Mouse (Mus musculus) C2C12 (cell line): ENCODE measurements around the gene Uckl1.

Experiments used
- CEBPB ChIP-seq: IDR thresholded peaks from one replicate; pipeline ENCODE4 v1.6.1; 2011; ENCODE audit warnings: low read depth, mild to moderate bottlenecking, control low read depth, moderate library complexity
- CTCF ChIP-seq: IDR thresholded peaks from one replicate; pipeline ENCODE4 v1.5.1; 2011; ENCODE audit not compliant: control insufficient read depth, insufficient read depth, insufficient read length
- FOSL1 ChIP-seq: IDR thresholded peaks from one replicate; pipeline ENCODE4 v1.8.0; 2011; ENCODE audit warnings: mild to moderate bottlenecking, low read length; ENCODE audit not compliant: poor library complexity, insufficient read depth, severe bottlenecking
- MAX ChIP-seq: IDR thresholded peaks from one replicate; pipeline ENCODE4 v1.6.1; 2011; ENCODE audit warnings: mild to moderate bottlenecking, control low read depth
- MYOD1 ChIP-seq: IDR thresholded peaks from one replicate; pipeline ENCODE4 v1.6.1; 2011; ENCODE audit warnings: low read depth; ENCODE audit not compliant: control insufficient read depth, insufficient read length
- MYOG ChIP-seq: IDR thresholded peaks from one replicate; pipeline ENCODE4 v1.6.1; 2011; ENCODE audit not compliant: control insufficient read depth, insufficient read length; ENCODE audit errors: extremely low read depth
- USF1 ChIP-seq: IDR thresholded peaks from one replicate; pipeline ENCODE4 v1.6.1; 2011; ENCODE audit warnings: low read depth, mild to moderate bottlenecking, control low read depth, moderate library complexity

DNA sequence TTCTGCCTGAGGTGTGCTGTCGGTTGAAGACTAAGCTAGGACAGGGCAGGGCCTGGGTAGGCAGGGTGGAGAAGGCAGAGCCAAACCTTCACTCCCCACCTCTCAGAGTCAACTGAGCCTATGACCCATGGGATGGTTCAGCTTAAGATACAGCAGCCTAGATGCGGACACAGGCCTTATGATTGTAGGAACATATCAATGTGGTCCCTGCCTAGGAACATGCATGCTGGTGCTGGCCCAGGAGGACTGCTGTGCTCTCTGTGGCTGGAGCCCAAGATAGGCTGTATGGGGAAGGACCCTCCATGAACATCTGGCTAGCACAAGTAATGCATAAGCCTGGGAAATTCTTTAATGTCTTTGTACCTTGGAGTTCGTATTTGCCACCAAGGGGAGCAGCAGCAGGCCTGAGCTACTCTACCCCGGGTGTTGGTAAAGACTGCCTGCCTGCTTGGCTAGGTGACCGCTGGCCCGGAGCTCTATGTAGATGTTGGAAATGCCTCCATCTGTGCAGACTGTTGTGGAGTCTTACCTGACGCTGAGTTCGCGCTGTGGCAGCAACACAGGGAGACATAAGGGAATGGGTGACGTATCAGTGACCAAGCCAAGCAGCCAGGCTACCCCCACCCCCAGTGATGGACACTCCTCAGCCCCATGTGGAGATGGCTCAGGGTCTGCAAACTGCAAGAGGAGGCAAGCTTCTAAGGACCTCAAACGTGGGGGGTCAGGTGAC is 12.6 kb downstream of the Uckl1 start:
- no peak for TF ChIP-seq CTCF
- no peak for TF ChIP-seq USF1
- TF ChIP-seq MYOD1: no peak
- no peak for TF ChIP-seq MAX
- no peak for TF ChIP-seq FOSL1
- no peak for TF ChIP-seq MYOG
- TF ChIP-seq CEBPB: no peak
